Mouse (Mus musculus) stomach, postnatal 0 days (tissue): ENCODE data around the gene Slc25a13.

ENCODE experiments used
- CTCF ChIP-seq: IDR thresholded peaks from 2 replicates; pipeline ENCODE4 v1.5.1; 2016; ENCODE audit warnings: antibody characterized with exemption, low read depth, mild to moderate bottlenecking, moderate library complexity
- EP300 ChIP-seq: optimal IDR thresholded peaks from 2 replicates; pipeline ENCODE3; 2016; ENCODE audit warnings: antibody characterized with exemption

DNA sequence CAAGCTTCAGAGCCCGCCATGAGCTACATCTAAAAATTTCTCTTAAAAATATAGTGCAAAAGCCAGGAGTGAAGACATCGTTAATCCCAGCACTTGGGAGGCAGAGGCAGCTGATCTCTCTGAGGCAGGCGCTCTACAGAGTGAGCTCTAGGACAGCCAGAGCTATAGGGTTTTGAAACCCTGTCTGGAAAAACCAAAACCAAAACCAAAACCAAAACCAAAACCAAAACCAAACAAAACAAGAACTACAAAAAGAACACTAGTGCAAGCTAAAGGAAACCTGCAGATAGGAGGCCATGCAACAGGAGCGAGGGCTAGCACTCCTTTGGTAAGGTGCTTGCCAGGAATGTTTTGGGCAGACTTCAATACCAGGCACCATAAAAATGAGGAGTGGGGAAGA is 30.5 kb downstream of the Slc25a13 start:
- TF ChIP-seq CTCF = no peak
- no peak for TF ChIP-seq EP300
